ENCODE assay signal across 15 mouse cellular contexts in genomic region chr14:62855077-62855835, GRCm38 (mm10). TPM values are rescaled to one million over a fixed set of nuclear protein-coding genes. Genes with fewer than 3 reads are reported as not detected.
A peak's percentile ranks its signal among the peaks of the same experiment; 100 is the strongest.
DNase-seq lines count a peak whose midpoint lies in the region; ATAC-seq lines count a peak whose summit lies in the region.
"Had no signal": no experiment of that assay in that cellular context is flagged by ENCODE, and none has a peak within 500 bp of the region (broad histone marks: within the 10 kb centered on the region; RNA-seq: fewer than 3 reads in every experiment).

No protein-coding gene starts in this region.

- peak overlapping the region; percentile 44; the same call in 1 of the 2 replicates for H3K27ac ChIP-seq in embryonic facial prominence, embryonic 14.5 days (replicated peaks; ENCODE audit: low read depth, low read length)
- H3K27ac ChIP-seq in embryonic facial prominence, embryonic 10.5 days (replicated peaks) = no peak overlapping the region
- H3K27ac ChIP-seq in hindbrain, embryonic 14.5 days = no peak overlapping the region
- no peak overlapping the region for H3K27ac ChIP-seq in hindbrain, embryonic 11.5 days (ENCODE audit: low read depth, low read length)
- no peak overlapping the region; the same call in 1 of the 2 replicates for H3K27ac ChIP-seq in midbrain, embryonic 15.5 days
- H3K27ac ChIP-seq: neural tube, embryonic 12.5 days had no signal

- no peaks in the 10 kb centered on the region for H3K9me3 ChIP-seq in embryonic facial prominence, embryonic 14.5 days (ENCODE audit: control insufficient read depth, low read length)
- H3K9me3 ChIP-seq in embryonic facial prominence, embryonic 10.5 days = no peaks in the 10 kb centered on the region
- H3K9me3 ChIP-seq in hindbrain, embryonic 14.5 days (ENCODE audit: control insufficient read depth, low read length) = no peaks in the 10 kb centered on the region
- no peaks in the 10 kb centered on the region for H3K9me3 ChIP-seq in hindbrain, embryonic 11.5 days (ENCODE audit: control insufficient read depth, low read length)
- no peaks in the 10 kb centered on the region for H3K9me3 ChIP-seq in midbrain, embryonic 15.5 days
- H3K9me3 ChIP-seq: neural tube, embryonic 12.5 days had no signal

- 77% methylated on average over 18 of the region's 18 CpGs for WGBS in embryonic facial prominence, embryonic 14.5 days
- WGBS in embryonic facial prominence, embryonic 10.5 days = 86% methylated on average over 18 of the region's 18 CpGs
- 53% methylated on average over 18 of the region's 18 CpGs for WGBS in hindbrain, embryonic 14.5 days
- 79% methylated on average over 18 of the region's 18 CpGs for whole genome bisulfite sequencing in hindbrain, embryonic 11.5 days
- 38% methylated on average over 18 of the region's 18 CpGs for WGBS in midbrain, embryonic 15.5 days

- no peaks in the 10 kb centered on the region for H3K27me3 ChIP-seq in embryonic facial prominence, embryonic 14.5 days (replicated peaks; ENCODE audit: control insufficient read depth, insufficient read depth, low read length)
- no peaks in the 10 kb centered on the region for H3K27me3 ChIP-seq in embryonic facial prominence, embryonic 10.5 days (replicated peaks; ENCODE audit: low read depth, poor library complexity, severe bottlenecking)
- H3K27me3 ChIP-seq in hindbrain, embryonic 14.5 days (ENCODE audit: control insufficient read depth, insufficient read depth, low read length) = no peaks in the 10 kb centered on the region
- H3K27me3 ChIP-seq in hindbrain, embryonic 11.5 days (ENCODE audit: control insufficient read depth, insufficient read depth, low read length) = no peaks in the 10 kb centered on the region
- no peaks in the 10 kb centered on the region for H3K27me3 ChIP-seq in midbrain, embryonic 15.5 days (replicated peaks)
- H3K27me3 ChIP-seq: neural tube, embryonic 12.5 days had no signal

- no peak overlapping the region for H3K4me3 ChIP-seq in embryonic facial prominence, embryonic 14.5 days (ENCODE audit: low read depth, low read length)
- H3K4me3 ChIP-seq in embryonic facial prominence, embryonic 10.5 days = no peak overlapping the region
- no peak overlapping the region for H3K4me3 ChIP-seq in hindbrain, embryonic 14.5 days (replicated peaks; ENCODE audit: low read length)
- H3K4me3 ChIP-seq in hindbrain, embryonic 11.5 days (ENCODE audit: low read depth, low read length) = no peak overlapping the region
- peak overlapping the region; percentile 2; the same call in 1 of the 2 replicates for H3K4me3 ChIP-seq in midbrain, embryonic 15.5 days
- H3K4me3 ChIP-seq: erythroblast, embryonic 14.5 days; neural tube, embryonic 12.5 days had no signal

- DNase-seq in embryonic facial prominence, embryonic 14.5 days (ENCODE audit: low spot score) = no peak
- DNase-seq in embryonic facial prominence, embryonic 10.5 days (ENCODE audit: low spot score) = no peak
- no peak for DNase-seq in hindbrain, embryonic 14.5 days (ENCODE audit: low spot score)
- DNase-seq in hindbrain, embryonic 11.5 days (ENCODE audit: low spot score) = no peak
- DNase-seq in R1 (ENCODE audit: low read depth, low spot score) = peak; percentile 56
- no peak for DNase-seq in layer of hippocampus, adult 9-10 months (ENCODE audit: low spot score)
- no peak for DNase-seq in spleen, postnatal 10 days (ENCODE audit: low spot score in 2 of 2)
- DNase-seq: cerebellum, adult 9-11 months; gastrocnemius, postnatal 25 days; kidney, adult 11 months; lung, postnatal 36 days; thymus, postnatal 4 days had no signal

- no peak overlapping the region for H3K9ac ChIP-seq in embryonic facial prominence, embryonic 14.5 days (ENCODE audit: low read depth, low read length)
- H3K9ac ChIP-seq in hindbrain, embryonic 14.5 days = no peak overlapping the region
- no peak overlapping the region for H3K9ac ChIP-seq in hindbrain, embryonic 11.5 days (ENCODE audit: low read depth, low read length)
- H3K9ac ChIP-seq in midbrain, embryonic 15.5 days = no peak overlapping the region
- H3K9ac ChIP-seq: neural tube, embryonic 12.5 days had no signal

- H3K36me3 ChIP-seq in embryonic facial prominence, embryonic 14.5 days (ENCODE audit: control insufficient read depth, insufficient read depth, low read length) = no peaks in the 10 kb centered on the region
- H3K36me3 ChIP-seq in embryonic facial prominence, embryonic 10.5 days (replicated peaks) = peaks cover 14% of the 10 kb centered on the region
- no peaks in the 10 kb centered on the region for H3K36me3 ChIP-seq in hindbrain, embryonic 14.5 days (replicated peaks; ENCODE audit: control insufficient read depth, insufficient read depth)
- no peaks in the 10 kb centered on the region for H3K36me3 ChIP-seq in hindbrain, embryonic 11.5 days (ENCODE audit: control insufficient read depth, insufficient read depth, low read length)
- no peaks in the 10 kb centered on the region for H3K36me3 ChIP-seq in midbrain, embryonic 15.5 days (replicated peaks)

- H3K4me1 ChIP-seq in embryonic facial prominence, embryonic 14.5 days (ENCODE audit: control insufficient read depth, insufficient read depth, low read length) = peaks cover 10% of the 10 kb centered on the region; the same call in 1 of the 2 replicates
- peaks cover 16% of the 10 kb centered on the region for H3K4me1 ChIP-seq in embryonic facial prominence, embryonic 10.5 days
- H3K4me1 ChIP-seq in hindbrain, embryonic 14.5 days (replicated peaks; ENCODE audit: control insufficient read depth, insufficient read depth, low read length) = peaks cover 6% of the 10 kb centered on the region; the same call in 1 of the 2 replicates
- H3K4me1 ChIP-seq in hindbrain, embryonic 11.5 days (replicated peaks; ENCODE audit: control insufficient read depth, insufficient read depth, low read length) = no peaks in the 10 kb centered on the region
- H3K4me1 ChIP-seq in midbrain, embryonic 15.5 days = peaks cover 22% of the 10 kb centered on the region

- ATAC-seq in embryonic facial prominence, embryonic 14.5 days (ENCODE audit: low read depth) = no peak
- ATAC-seq in hindbrain, embryonic 14.5 days (ENCODE audit: low FRiP score) = no peak
- ATAC-seq in hindbrain, embryonic 11.5 days (ENCODE audit: low FRiP score) = no peak
- ATAC-seq in midbrain, embryonic 15.5 days (replicated peaks) = no peak

- no peak overlapping the region; the same call in 1 of the 2 replicates for H3K4me2 ChIP-seq in embryonic facial prominence, embryonic 14.5 days (ENCODE audit: low read depth, low read length)
- H3K4me2 ChIP-seq in hindbrain, embryonic 14.5 days (replicated peaks) = 0 out of 2 replicates have a peak overlapping the region, but pooled peaks have one; percentile 11
- H3K4me2 ChIP-seq in hindbrain, embryonic 11.5 days (replicated peaks; ENCODE audit: low read depth, low read length) = no peak overlapping the region
- H3K4me2 ChIP-seq in midbrain, embryonic 15.5 days = peak overlapping the region; percentile 37
- H3K4me2 ChIP-seq: neural tube, embryonic 12.5 days had no signal

RNA-seq across cellular contexts. Expression of gene Wdfy2, which starts 17.8 kb away (rescaled TPM):
- polyA plus RNA-seq in embryonic facial prominence, embryonic 14.5 days (2014; fragmentation: Nextera tagmentation; extraction: Ambion mirVana) = 11.6 and 13.7 TPM in 2 replicates
- 13.6 and 16.0 TPM in 2 replicates for polyA plus RNA-seq in embryonic facial prominence, embryonic 10.5 days (2016; fragmentation: Nextera tagmentation; extraction: Ambion mirVana)
- polyA plus RNA-seq in hindbrain, embryonic 14.5 days (2014; fragmentation: Nextera tagmentation; extraction: Ambion mirVana) = 11.0 and 12.0 TPM in 2 replicates
- polyA plus RNA-seq in hindbrain, embryonic 11.5 days (2014; fragmentation: Nextera tagmentation; extraction: Ambion mirVana) = 12.5 and 17.0 TPM in 2 replicates
- 7.6 and 8.1 TPM in 2 replicates for polyA plus RNA-seq in midbrain, embryonic 15.5 days (2015; fragmentation: Nextera tagmentation; extraction: Ambion mirVana)

Comparison
In these comparisons a context has a peak if more than half of its experiments do, and no peak if none do; other contexts are left out.
1. H3K4me2 ChIP-seq: peak in hindbrain, embryonic 14.5 days (single experiment) and midbrain, embryonic 15.5 days (single experiment); none in embryonic facial prominence, embryonic 14.5 days (single experiment) and hindbrain, embryonic 11.5 days (single experiment).